Mouse (Mus musculus): ENCODE results near the gene Nfe2l2. TPM values are rescaled to one million over a fixed set of nuclear protein-coding genes. Genes with fewer than 3 reads are reported as not detected.

Gene Nfe2l2
- 10 to 100 TPM; 32.5 to 55.3 TPM for polyA plus RNA-seq (2017; shearing (Covaris generic))

DNA sequence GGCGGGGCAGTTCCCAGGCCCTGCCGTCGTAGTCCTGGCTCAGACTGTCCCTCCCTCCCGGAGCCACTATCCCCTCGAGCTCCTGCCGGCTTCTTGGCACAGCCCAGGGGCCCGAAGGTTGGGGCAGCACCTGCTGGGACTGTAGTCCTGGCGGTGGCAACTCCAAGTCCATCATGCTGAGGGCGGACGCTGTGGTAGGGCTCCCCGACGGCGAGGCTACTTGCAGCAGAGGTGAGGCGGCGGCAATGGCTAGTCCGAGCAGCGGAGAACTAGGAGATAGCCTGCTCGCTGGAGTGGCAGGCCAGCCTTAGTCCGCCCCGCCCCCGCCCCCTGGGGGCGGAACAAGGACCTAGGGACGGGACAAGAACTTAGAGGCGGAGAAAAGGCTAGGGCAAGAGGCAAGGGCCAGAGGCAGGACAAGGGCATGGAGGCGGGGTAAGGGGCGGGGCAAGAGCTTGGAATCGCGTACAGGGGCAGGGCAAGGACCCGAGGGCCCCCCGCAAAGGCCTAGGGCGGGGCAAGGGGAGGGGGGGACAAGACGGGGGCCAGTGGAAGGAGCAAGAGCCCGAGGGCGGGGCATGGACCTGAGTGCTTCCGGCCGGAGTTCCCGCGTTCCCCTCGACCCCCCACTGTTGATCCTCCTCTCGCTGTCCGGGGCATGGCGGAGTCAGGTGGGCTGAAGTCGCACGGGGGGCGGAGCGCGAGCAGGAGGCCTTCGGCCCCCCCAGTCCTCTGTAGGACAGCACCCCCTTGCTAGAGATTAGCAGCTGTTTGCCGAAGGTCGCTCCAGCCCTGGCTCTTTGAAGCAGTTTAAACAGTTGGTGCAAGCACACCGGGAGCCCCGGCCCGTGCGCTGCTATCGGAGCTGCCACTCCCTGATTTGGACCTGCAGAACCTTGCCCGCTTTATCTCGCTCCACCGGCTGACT lies at the start of gene Nfe2l2:
TSS of gene Nfe2l2 (minus strand) at position 408 of the 928 bp plus-strand sequence.

GRCm38 (mm10) chr2:75658727-75659628 lies 45.5 kb downstream of the Nfe2l2 start, which contains the start of gene Hnrnpa3:
Gene Hnrnpa3, plus strand, starts transcription at chr2:75659261.

Other genes starting within 250 kb of the Nfe2l2 start
- 100 to 1,000 TPM in 1 of 2 experiments, 10 to 100 TPM in 1; 74.8 to 111 TPM for gene Hnrnpa3, start 45.4 kb downstream of the Nfe2l2 start, polyA plus RNA-seq (2017; shearing (Covaris generic))
- 10 to 100 TPM; 49.0 to 50.8 TPM for gene Agps, start 127.5 kb upstream of the Nfe2l2 start, polyA plus RNA-seq (2017; shearing (Covaris generic))
- gene Ttc30b, start 233.9 kb upstream of the Nfe2l2 start, polyA plus RNA-seq (2017; shearing (Covaris generic)): 1 to 10 TPM; 1.6 to 2.2 TPM

All from activated CD4-positive, CD25-positive, alpha-beta regulatory T cell (primary cell).